Mouse (Mus musculus) hematopoietic multipotent progenitor cell, adult 10-12 weeks (in vitro differentiated cells): ENCODE measurements around the gene Ccdc103. TPM values are rescaled to one million over a fixed set of nuclear protein-coding genes. Genes with fewer than 3 reads are reported as not detected.

Source experiments
- polyA plus RNA-seq: library from polyadenylated mRNA; stranded (reverse); fragments of >175 nt; gene quantifications from 2 replicates; pipeline ENCODE4 v1.2.3, GENCODE M21; 2012; ENCODE audit warnings: low replicate concordance

Ccdc103 gene
- polyA plus RNA-seq = not detected in 2 replicates

GRCm38 (mm10) chr11:102880585-102881313, at the start of gene Ccdc103, which contains the start of gene Eftud2:
Ccdc103 (plus strand) TSS chr11:102881204.
Eftud2 (minus strand) TSS chr11:102880985.

GRCm38 (mm10) chr11:102835549-102835948, 45.5 kb upstream of the Ccdc103 start, which contains the start of gene Higd1b:
Higd1b (plus strand) TSS chr11:102835849.

GRCm38 (mm10) chr11:102884616-102885219, 3.7 kb downstream of the Ccdc103 start, which contains the start of gene Fam187a:
Fam187a (plus strand) TSS chr11:102885169.

GRCm38 (mm10) chr11:102900763-102901162, 19.8 kb downstream of the Ccdc103 start, which contains the start of gene Gfap:
Gfap (minus strand) TSS chr11:102900912.

GRCm38 (mm10) chr11:102924557-102925350, 43.8 kb downstream of the Ccdc103 start, which contains the start of gene Kif18b:
Kif18b (minus strand) TSS chr11:102925124.

Other genes with a start within 250 kb of the Ccdc103 start
- gene Meioc, start 217.5 kb upstream of the Ccdc103 start, polyA plus RNA-seq = not detected in 2 replicates
- 4.8 and 5.2 TPM in 2 replicates for gene Ccdc43, start 183.4 kb upstream of the Ccdc103 start, polyA plus RNA-seq
- 4.5 and 14.2 TPM in 2 replicates for gene Adam11, start 119.8 kb upstream of the Ccdc103 start, polyA plus RNA-seq
- gene Gjc1, start 61.5 kb upstream of the Ccdc103 start, polyA plus RNA-seq = not detected in 2 replicates
- not detected in 2 replicates for gene Higd1b, start 45.4 kb upstream of the Ccdc103 start, polyA plus RNA-seq
- gene Eftud2, start 219 bp upstream of the Ccdc103 start, polyA plus RNA-seq = 92.1 and 150 TPM in 2 replicates
- gene Fam187a, start 4.0 kb downstream of the Ccdc103 start, polyA plus RNA-seq = not detected in 2 replicates
- gene Gfap, start 19.7 kb downstream of the Ccdc103 start, polyA plus RNA-seq = 1.1 TPM in 1 of 2 replicates, not detected in the other
- 3.6 and 12.5 TPM in 2 replicates for gene Kif18b, start 43.9 kb downstream of the Ccdc103 start, polyA plus RNA-seq
- gene C1ql1, start 65.5 kb downstream of the Ccdc103 start, polyA plus RNA-seq = not detected in 2 replicates
- 9.5 and 16.8 TPM in 2 replicates for gene Nmt1, start 147.0 kb downstream of the Ccdc103 start, polyA plus RNA-seq
- gene Dcakd, start 147.1 kb downstream of the Ccdc103 start, polyA plus RNA-seq = 30.8 and 47.5 TPM in 2 replicates
- gene Plcd3, start 220.5 kb downstream of the Ccdc103 start, polyA plus RNA-seq = 0.15 and 0.18 TPM in 2 replicates
- gene Acbd4, start 220.5 kb downstream of the Ccdc103 start, polyA plus RNA-seq = 60.3 and 69.9 TPM in 2 replicates
- 25.6 and 27.7 TPM in 2 replicates for gene Hexim1, start 235.0 kb downstream of the Ccdc103 start, polyA plus RNA-seq